Mouse (Mus musculus): ENCODE measurements at regions not wholly inside any gene's neighbourhood (a gene's known extent, or its start where the extent isn't known, plus 50 kb on each side); places are given as distances from the start of the nearest gene placed in this dataset.

GRCm38 (mm10) chr1:193868639-193869320 lies 498.7 kb upstream of the Camk1g start:
- Histone ChIP-seq H3K36me3 (ENCODE audit: control insufficient read depth, insufficient read depth) (no peaks in the 10 kb centered on the region), H3K4me2 (ENCODE audit: low read depth) (no peak overlapping the region), H3K27me3 (ENCODE audit: control insufficient read depth, insufficient read depth, insufficient read length) (no peaks in the 10 kb centered on the region), H3K79me2 (ENCODE audit: control insufficient read depth, insufficient read depth) (no peaks in the 10 kb centered on the region), H3K4me3 (no peak overlapping the region), H3ac (ENCODE audit: control insufficient read depth, insufficient read length) (no peak overlapping the region)
- TF ChIP-seq POLR2A (IDR thresholded peaks at IDR 0.05; ENCODE audit: insufficient read length, low read depth) (no peak), E2F4 (IDR thresholded peaks at IDR 0.05; ENCODE audit: insufficient read depth) (no peak), TCF12 (IDR thresholded peaks at IDR 0.05; ENCODE audit: insufficient read depth, poor library complexity, severe bottlenecking) (no peak), MYOD1 (IDR thresholded peaks at IDR 0.05; ENCODE audit: control insufficient read depth in 1 of 3, insufficient read length in 2 of 3, low read depth in 2 of 3) (no peak), MAX (IDR thresholded peaks at IDR 0.05; ENCODE audit: low read depth) (no peak), SRF (IDR thresholded peaks at IDR 0.05; ENCODE audit: control insufficient read depth, insufficient read length, low read depth) (no peak), TCF3 (IDR thresholded peaks at IDR 0.05; ENCODE audit: insufficient read length, low read depth) (no peak), MYOG (IDR thresholded peaks at IDR 0.05; ENCODE audit: control insufficient read depth in 1 of 3, insufficient read depth in 1 of 3, insufficient read length in 2 of 3, low read depth in 2 of 3) (no peak), USF1 (IDR thresholded peaks at IDR 0.05; ENCODE audit: low read depth) (no peak), REST (IDR thresholded peaks at IDR 0.05; ENCODE audit: insufficient read depth, insufficient read length) (no peak), POLR2AphosphoS2 (IDR thresholded peaks at IDR 0.05; ENCODE audit: insufficient read length, low read depth) (no peak), CEBPB (IDR thresholded peaks at IDR 0.05; ENCODE audit: insufficient read depth, poor library complexity, severe bottlenecking) (no peak)

GRCm38 (mm10) chr1:193860767-193861299 lies 490.7 kb upstream of the Camk1g start:
- TF ChIP-seq POLR2A (IDR thresholded peaks at IDR 0.05; ENCODE audit: insufficient read length, low read depth): no peak
- no peak for TF ChIP-seq REST (IDR thresholded peaks at IDR 0.05; ENCODE audit: insufficient read depth, insufficient read length)
- no peak for TF ChIP-seq CEBPB (IDR thresholded peaks at IDR 0.05; ENCODE audit: insufficient read depth, poor library complexity, severe bottlenecking)
- TF ChIP-seq POLR2AphosphoS2 (IDR thresholded peaks at IDR 0.05; ENCODE audit: insufficient read length, low read depth): no peak
- TF ChIP-seq SRF (IDR thresholded peaks at IDR 0.05; ENCODE audit: control insufficient read depth, insufficient read length, low read depth): no peak
- no peak for TF ChIP-seq TCF12 (IDR thresholded peaks at IDR 0.05; ENCODE audit: insufficient read depth, poor library complexity, severe bottlenecking)
- TF ChIP-seq MYOG (IDR thresholded peaks at IDR 0.05; ENCODE audit: control insufficient read depth in 1 of 3, insufficient read depth in 1 of 3, insufficient read length in 2 of 3, low read depth in 2 of 3): no peak
- TF ChIP-seq TCF3 (IDR thresholded peaks at IDR 0.05; ENCODE audit: insufficient read length, low read depth): no peak
- TF ChIP-seq E2F4 (IDR thresholded peaks at IDR 0.05; ENCODE audit: insufficient read depth): no peak
- no peak for TF ChIP-seq MAX (IDR thresholded peaks at IDR 0.05; ENCODE audit: low read depth)
- no peak for TF ChIP-seq MYOD1 (IDR thresholded peaks at IDR 0.05; ENCODE audit: control insufficient read depth in 1 of 3, insufficient read length in 2 of 3, low read depth in 2 of 3)
- TF ChIP-seq USF1 (IDR thresholded peaks at IDR 0.05; ENCODE audit: low read depth): no peak
- Histone ChIP-seq H3K4me2 (ENCODE audit: low read depth) (no peak overlapping the region), H3K79me2 (ENCODE audit: control insufficient read depth, insufficient read depth) (no peaks in the 10 kb centered on the region), H3K4me3 (no peak overlapping the region), H3K27me3 (ENCODE audit: control insufficient read depth, insufficient read depth, insufficient read length) (no peaks in the 10 kb centered on the region), H3ac (ENCODE audit: control insufficient read depth, insufficient read length) (no peak overlapping the region), H3K36me3 (ENCODE audit: control insufficient read depth, insufficient read depth) (no peaks in the 10 kb centered on the region)

- Histone ChIP-seq H3K4me3 (no peak overlapping the region), H3K27me3 (ENCODE audit: control insufficient read depth, insufficient read depth, insufficient read length) (no peaks in the 10 kb centered on the region), H3K36me3 (ENCODE audit: control insufficient read depth, insufficient read depth) (no peaks in the 10 kb centered on the region), H3K4me2 (ENCODE audit: low read depth) (no peak overlapping the region), H3ac (ENCODE audit: control insufficient read depth, insufficient read length) (no peak overlapping the region), H3K79me2 (ENCODE audit: control insufficient read depth, insufficient read depth) (no peaks in the 10 kb centered on the region)
- TF ChIP-seq E2F4 (IDR thresholded peaks at IDR 0.05; ENCODE audit: insufficient read depth) (no peak), POLR2AphosphoS2 (IDR thresholded peaks at IDR 0.05; ENCODE audit: insufficient read length, low read depth) (no peak), MYOD1 (IDR thresholded peaks at IDR 0.05; ENCODE audit: control insufficient read depth in 1 of 3, insufficient read length in 2 of 3, low read depth in 2 of 3) (no peak), REST (IDR thresholded peaks at IDR 0.05; ENCODE audit: insufficient read depth, insufficient read length) (no peak), USF1 (IDR thresholded peaks at IDR 0.05; ENCODE audit: low read depth) (no peak), TCF3 (IDR thresholded peaks at IDR 0.05; ENCODE audit: insufficient read length, low read depth) (no peak), MAX (IDR thresholded peaks at IDR 0.05; ENCODE audit: low read depth) (no peak), POLR2A (IDR thresholded peaks at IDR 0.05; ENCODE audit: insufficient read length, low read depth) (no peak), SRF (IDR thresholded peaks at IDR 0.05; ENCODE audit: control insufficient read depth, insufficient read length, low read depth) (no peak), MYOG (IDR thresholded peaks at IDR 0.05; ENCODE audit: control insufficient read depth in 1 of 3, insufficient read depth in 1 of 3, insufficient read length in 2 of 3, low read depth in 2 of 3) (no peak), CEBPB (IDR thresholded peaks at IDR 0.05; ENCODE audit: insufficient read depth, poor library complexity, severe bottlenecking) (no peak), TCF12 (IDR thresholded peaks at IDR 0.05; ENCODE audit: insufficient read depth, poor library complexity, severe bottlenecking) (no peak)
These were observed 490.3 kb upstream of the Camk1g start for GRCm38 (mm10) chr1:193860354-193860753.

- H3K4me2 ChIP-seq (ENCODE audit: low read depth): no peak overlapping the region
- H3K4me3 ChIP-seq: no peak overlapping the region
- TF ChIP-seq POLR2A (IDR thresholded peaks at IDR 0.05; ENCODE audit: insufficient read length, low read depth) (no peak), USF1 (IDR thresholded peaks at IDR 0.05; ENCODE audit: low read depth) (no peak), TCF12 (IDR thresholded peaks at IDR 0.05; ENCODE audit: insufficient read depth, poor library complexity, severe bottlenecking) (no peak), MYOG (IDR thresholded peaks at IDR 0.05; ENCODE audit: control insufficient read depth in 1 of 3, insufficient read depth in 1 of 3, insufficient read length in 2 of 3, low read depth in 2 of 3) (no peak), E2F4 (IDR thresholded peaks at IDR 0.05; ENCODE audit: insufficient read depth) (no peak), MAX (IDR thresholded peaks at IDR 0.05; ENCODE audit: low read depth) (no peak), CEBPB (IDR thresholded peaks at IDR 0.05; ENCODE audit: insufficient read depth, poor library complexity, severe bottlenecking) (no peak), MYOD1 (IDR thresholded peaks at IDR 0.05; ENCODE audit: control insufficient read depth in 1 of 3, insufficient read length in 2 of 3, low read depth in 2 of 3) (no peak), POLR2AphosphoS2 (IDR thresholded peaks at IDR 0.05; ENCODE audit: insufficient read length, low read depth) (no peak), REST (IDR thresholded peaks at IDR 0.05; ENCODE audit: insufficient read depth, insufficient read length) (no peak), TCF3 (IDR thresholded peaks at IDR 0.05; ENCODE audit: insufficient read length, low read depth) (no peak), SRF (IDR thresholded peaks at IDR 0.05; ENCODE audit: control insufficient read depth, insufficient read length, low read depth) (no peak)
- H3ac ChIP-seq (ENCODE audit: control insufficient read depth, insufficient read length): no peak overlapping the region
- H3K36me3 ChIP-seq (ENCODE audit: control insufficient read depth, insufficient read depth): no peaks in the 10 kb centered on the region
- no peaks in the 10 kb centered on the region for H3K79me2 ChIP-seq (ENCODE audit: control insufficient read depth, insufficient read depth)
- H3K27me3 ChIP-seq (ENCODE audit: control insufficient read depth, insufficient read depth, insufficient read length): no peaks in the 10 kb centered on the region
These were observed 489.4 kb upstream of the Camk1g start for GRCm38 (mm10) chr1:193859257-193860125.

All from myocyte (in vitro differentiated cells).